Mouse (Mus musculus): Measurements from ENCODE around the gene Rab44. TPM values are rescaled to one million over a fixed set of nuclear protein-coding genes. Genes with fewer than 3 reads are reported as not detected.
"Not testable (repeated sequence)": the region's sequence is repeated elsewhere in the genome, so short reads cannot be mapped to it uniquely, and the experiment has no call there.

Rab44 gene
- total RNA-seq, 2 experiments from 2014 or later: 0.34 to 0.87 TPM

DNA sequence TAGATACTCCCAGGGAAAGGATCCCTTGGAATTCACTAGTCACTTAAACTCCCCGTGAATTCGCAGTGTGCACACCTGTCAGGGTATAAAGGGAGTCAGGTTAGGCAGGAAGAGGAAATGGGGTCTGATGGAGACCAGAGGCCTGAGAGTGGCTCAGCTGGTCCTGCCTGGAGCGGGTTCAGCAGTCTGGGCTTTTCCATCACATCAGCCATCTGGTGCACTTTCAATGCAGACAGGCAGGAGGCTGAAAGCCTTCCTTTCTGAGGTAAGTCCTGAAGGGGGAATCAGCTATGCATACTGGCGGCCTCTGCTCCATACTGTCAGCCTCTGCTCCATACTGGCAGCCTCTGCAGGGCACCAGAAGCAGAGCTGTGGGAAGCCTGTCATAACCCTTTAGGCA is 27.0 kb upstream of the Rab44 start:
- DNase-seq: no peak
- intact Hi-C loops (cut with DNase I): no loop called here

DNA sequence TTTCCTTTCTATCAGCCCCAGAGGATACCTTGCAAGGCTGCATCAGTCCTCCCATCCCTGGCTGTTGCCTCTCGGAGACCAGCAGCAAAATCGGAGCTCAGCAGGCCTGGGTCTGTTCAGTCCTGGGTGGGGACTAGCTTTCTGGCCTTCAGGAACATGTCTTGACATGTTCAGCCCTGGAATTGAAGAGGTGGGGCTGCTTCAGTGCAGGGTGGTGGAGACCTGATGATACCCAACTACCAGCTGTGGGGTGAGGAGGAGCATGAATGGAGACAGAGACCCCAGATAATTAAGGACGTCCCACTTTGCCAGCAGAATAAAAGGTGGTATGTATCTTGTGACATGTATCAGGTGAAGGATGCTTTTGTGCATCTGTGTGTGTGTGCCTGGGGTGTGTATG is 23.2 kb upstream of the Rab44 start, which contains the start of gene Cdkn1a:
Cdkn1a (plus strand) TSS at position 201 of the 400 bp plus-strand sequence.
- DNase-seq: no peak
- intact Hi-C loops (cut with DNase I): no loop called here

DNA sequence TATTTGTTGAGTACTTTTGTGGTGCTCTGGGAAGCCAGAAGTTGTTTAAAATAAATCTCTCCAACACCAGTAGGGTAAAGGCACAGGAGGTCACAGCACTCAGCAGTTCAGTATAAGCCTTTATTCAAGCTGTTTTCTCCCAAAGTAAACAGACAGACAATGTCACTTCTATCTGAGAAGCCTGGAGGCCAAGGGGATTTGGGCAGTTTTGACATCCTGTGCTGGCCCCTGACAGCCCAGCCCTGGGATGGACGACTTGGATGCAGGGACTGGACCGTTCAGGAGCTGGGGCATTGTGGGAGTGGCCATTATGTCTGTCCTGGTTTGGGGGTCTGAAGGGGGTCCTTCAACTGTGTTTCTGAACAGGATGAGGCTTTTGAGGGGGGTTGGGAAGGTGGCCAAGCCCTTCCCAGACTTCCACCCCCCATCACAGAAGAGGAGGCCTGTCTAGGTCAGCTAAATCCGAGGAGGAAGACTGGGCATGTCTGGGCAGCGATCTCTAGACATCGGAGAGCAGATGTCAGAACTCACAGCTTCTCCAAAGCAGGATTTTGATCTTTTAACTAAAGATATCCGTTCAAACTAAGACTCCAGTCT is 22.5 kb upstream of the Rab44 start:
- DNase-seq: no peak
- intact Hi-C loops (cut with DNase I): no loop called here

- intact Hi-C loops (cut with DNase I): loop anchor here (2.0 kb wide), 1 partner anchor 14 kb away; no protein-coding TSS in a partner anchor
- no peak for DNase-seq
These were observed 21.4 kb upstream of the Rab44 start for GRCm38 (mm10) chr17:29092497-29092896.

DNA sequence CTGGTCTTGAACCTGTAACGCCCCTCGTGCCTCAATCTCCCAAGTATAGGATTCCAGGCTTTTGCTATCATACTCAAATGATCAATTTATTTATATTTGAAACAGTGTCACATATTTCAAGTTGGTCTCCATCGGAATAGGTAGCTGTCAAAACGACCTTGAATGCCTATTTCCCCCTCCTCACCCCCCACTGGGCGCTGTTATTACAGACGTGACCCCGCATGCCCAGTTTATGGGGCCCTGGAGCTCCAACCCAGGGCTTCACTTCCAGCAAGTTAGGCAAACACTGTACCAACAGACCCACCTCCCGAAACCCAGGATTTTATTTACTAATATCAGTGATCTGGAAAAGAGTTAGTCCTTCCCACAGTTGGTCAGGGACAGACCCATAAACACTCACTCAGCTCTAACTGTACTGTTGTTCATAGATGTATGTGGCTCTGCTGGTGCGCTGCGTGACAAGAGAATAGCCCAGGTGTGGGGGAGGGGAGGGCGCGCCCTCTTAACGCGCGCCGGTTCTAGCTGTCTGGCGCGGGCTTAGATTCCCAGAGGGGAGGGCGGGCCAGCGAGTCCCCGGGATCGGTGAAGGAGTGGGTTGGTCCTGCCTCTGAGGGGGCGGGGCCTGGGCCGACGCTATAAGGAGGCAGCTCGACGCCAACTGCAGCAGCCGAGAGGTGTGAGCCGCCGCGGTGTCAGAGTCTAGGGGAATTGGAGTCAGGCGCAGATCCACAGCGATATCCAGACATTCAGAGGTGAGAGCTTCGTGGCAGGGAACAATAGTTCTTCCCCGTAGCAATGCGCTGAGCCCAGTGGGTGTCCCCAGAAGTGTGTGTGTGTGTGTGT is 20.6 kb upstream of the Rab44 start:
- DNase-seq: peak; percentile 89 to 93
- intact Hi-C loops (cut with DNase I): loop anchor here (2.0 kb wide), 1 partner anchor 15 kb away; no protein-coding TSS in a partner anchor

GRCm38 (mm10) chr17:29093961-29094309 is 20.0 kb upstream of the Rab44 start:
- DNase-seq: no peak
- intact Hi-C loops (cut with DNase I): loop anchor here (2.0 kb wide), 1 partner anchor 15 kb away; no protein-coding TSS in a partner anchor

GRCm38 (mm10) chr17:29094310-29095181 is 19.4 kb upstream of the Rab44 start:
- DNase-seq: peak; percentile 87 to 90
- intact Hi-C loops (cut with DNase I): loop anchor here (1.0 to 5.0 kb wide), 3 partner anchors 45 to 107 kb away; no protein-coding TSS in a partner anchor

DNA sequence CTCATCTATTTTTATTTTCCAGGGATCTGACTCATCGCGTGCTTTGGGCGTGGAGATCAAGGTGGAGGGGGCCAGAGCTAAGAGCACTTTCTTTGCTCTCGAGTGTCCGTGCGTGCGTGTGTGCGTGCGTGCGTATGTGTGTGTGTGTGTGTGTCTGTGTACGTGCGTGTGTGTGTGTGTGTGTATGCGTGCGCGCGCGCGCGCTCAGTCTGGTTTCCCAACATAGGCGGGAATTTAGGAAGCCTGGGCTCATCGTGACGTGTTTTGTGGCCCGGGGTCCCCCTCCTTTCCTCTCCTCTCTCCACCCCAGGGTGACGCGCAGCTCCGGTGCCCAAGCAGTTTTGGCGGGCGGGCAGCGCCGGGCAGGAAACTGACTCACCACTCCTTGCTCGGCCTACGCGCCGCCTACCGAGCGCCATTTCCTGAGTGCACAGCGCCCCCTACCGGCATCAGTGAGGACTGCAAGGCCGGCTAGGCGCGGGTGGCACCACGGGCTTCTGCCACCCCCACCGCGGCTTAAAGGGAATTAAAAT is 18.7 kb upstream of the Rab44 start:
- intact Hi-C loops (cut with DNase I): loop anchor here (1.0 to 5.0 kb wide), 3 partner anchors 46 to 108 kb away; no protein-coding TSS in a partner anchor

GRCm38 (mm10) chr17:29096245-29096644 is 17.7 kb upstream of the Rab44 start:
- peak in 1 of 2 experiments; percentile 4 for DNase-seq

More for the DNA sequence above, 18.7 kb upstream of the Rab44 start:
- DNase-seq: peak; percentile 97 to 98

GRCm38 (mm10) chr17:29096851-29097561 is 16.9 kb upstream of the Rab44 start:
- DNase-seq: peak in 1 of 2 experiments; percentile 4
- intact Hi-C loops (cut with DNase I): loop anchor here (5.0 kb wide), 1 partner anchor 110 kb away; no protein-coding TSS in a partner anchor

More at GRCm38 (mm10) chr17:29096245-29096644, 17.7 kb upstream of the Rab44 start:
- intact Hi-C loops (cut with DNase I): loop anchor here (5.0 kb wide), 1 partner anchor 109 kb away; no protein-coding TSS in a partner anchor

DNA sequence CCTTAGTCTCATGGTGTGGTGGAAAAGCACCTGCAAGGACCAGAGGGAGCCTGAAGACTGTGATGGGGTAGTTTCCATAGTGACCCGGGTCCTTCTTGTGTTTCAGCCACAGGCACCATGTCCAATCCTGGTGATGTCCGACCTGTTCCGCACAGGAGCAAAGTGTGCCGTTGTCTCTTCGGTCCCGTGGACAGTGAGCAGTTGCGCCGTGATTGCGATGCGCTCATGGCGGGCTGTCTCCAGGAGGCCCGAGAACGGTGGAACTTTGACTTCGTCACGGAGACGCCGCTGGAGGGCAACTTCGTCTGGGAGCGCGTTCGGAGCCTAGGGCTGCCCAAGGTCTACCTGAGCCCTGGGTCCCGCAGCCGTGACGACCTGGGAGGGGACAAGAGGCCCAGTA is 15.7 kb upstream of the Rab44 start:
- intact Hi-C loops (cut with DNase I): loop anchor here (5.0 kb wide), 1 partner anchor 111 kb away; no protein-coding TSS in a partner anchor
- DNase-seq: peak in 1 of 2 experiments; percentile 1

DNA sequence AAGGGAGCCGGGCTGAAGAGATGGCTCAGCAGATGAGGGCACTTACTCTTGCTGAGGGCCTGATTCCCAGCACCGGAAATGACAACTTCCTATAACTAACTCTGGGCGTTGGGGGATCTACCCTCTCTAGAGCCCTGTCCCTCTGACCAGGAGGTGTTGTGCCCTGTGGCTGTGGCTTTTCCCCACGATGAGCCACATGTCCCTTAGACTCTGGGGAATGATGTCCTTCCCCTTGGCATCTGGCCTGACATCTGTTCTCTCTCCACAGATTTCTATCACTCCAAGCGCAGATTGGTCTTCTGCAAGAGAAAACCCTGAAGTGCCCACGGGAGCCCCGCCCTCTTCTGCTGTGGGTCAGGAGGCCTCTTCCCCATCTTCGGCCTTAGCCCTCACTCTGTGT is 14.9 kb upstream of the Rab44 start:
- intact Hi-C loops (cut with DNase I): loop anchor here (5.0 kb wide), 1 partner anchor 112 kb away; no protein-coding TSS in a partner anchor
- DNase-seq: peak in 1 of 2 experiments; percentile 1

- intact Hi-C loops (cut with DNase I): no loop called here
- no peak for DNase-seq
These were observed 13.3 kb upstream of the Rab44 start for GRCm38 (mm10) chr17:29100627-29101026.

DNA sequence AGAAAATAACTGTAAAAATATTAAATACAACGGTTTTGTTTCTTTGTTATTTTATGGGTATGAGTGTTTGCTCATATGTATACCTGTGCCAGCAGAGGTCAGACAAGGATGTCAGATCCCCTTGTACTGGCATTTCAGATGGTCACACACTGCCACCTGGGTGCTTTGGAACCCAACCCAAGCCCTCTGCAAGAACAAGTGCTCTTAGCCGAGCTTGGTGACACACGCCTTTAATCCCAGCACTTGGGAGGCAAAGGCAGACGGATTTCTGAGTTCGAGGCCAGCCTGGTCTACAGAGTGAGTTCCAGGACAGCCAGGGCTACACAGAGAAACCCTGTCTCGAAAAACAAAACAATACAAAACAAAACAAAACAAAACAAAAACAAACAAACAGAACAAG is 3.6 kb upstream of the Rab44 start:
- DNase-seq; intact Hi-C loops (cut with DNase I): not testable (repeated sequence)

GRCm38 (mm10) chr17:29111332-29111731 is 2.6 kb upstream of the Rab44 start:
- DNase-seq: no peak
- intact Hi-C loops (cut with DNase I): no loop called here

- intact Hi-C loops (cut with DNase I): loop anchor here (5.0 kb wide), 1 partner anchor 51 kb away; no protein-coding TSS in a partner anchor
- no peak for DNase-seq
These were observed 2.1 kb downstream of the Rab44 start for GRCm38 (mm10) chr17:29116023-29116422.

- DNase-seq: no peak
- intact Hi-C loops (cut with DNase I): loop anchor here (5.0 kb wide), 1 partner anchor 50 kb away; no protein-coding TSS in a partner anchor
These were observed 3.2 kb downstream of the Rab44 start for GRCm38 (mm10) chr17:29117006-29117648.

DNA sequence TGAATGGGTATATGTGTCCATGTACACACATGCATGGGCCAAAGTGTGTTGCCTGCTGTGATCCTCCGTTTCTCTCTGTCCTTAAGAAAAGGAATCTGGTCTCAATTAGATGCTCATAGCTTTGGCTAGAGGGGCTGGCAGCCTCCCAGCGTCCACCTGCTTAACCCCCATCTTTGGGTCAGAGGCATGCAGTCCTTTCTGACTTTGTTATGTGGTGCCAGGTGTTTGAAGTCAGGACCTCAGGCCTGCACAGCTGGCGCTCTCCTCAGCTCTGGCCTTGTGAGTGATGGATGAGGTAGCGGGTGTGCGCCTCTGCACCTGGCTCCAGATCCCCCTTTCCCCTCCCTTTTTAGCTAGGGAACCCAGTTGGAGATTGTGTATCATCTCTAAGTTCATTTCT is 4.1 kb downstream of the Rab44 start:
- intact Hi-C loops (cut with DNase I): loop anchor here (5.0 kb wide), 1 partner anchor 49 kb away; no protein-coding TSS in a partner anchor
- DNase-seq: peak in 1 of 2 experiments; percentile 2

- intact Hi-C loops (cut with DNase I): no loop called here
- no peak for DNase-seq
These were observed 6.7 kb downstream of the Rab44 start for GRCm38 (mm10) chr17:29120666-29121065.
